ENCODE assay signal across 21 mouse cellular contexts in the genomic region with DNA sequence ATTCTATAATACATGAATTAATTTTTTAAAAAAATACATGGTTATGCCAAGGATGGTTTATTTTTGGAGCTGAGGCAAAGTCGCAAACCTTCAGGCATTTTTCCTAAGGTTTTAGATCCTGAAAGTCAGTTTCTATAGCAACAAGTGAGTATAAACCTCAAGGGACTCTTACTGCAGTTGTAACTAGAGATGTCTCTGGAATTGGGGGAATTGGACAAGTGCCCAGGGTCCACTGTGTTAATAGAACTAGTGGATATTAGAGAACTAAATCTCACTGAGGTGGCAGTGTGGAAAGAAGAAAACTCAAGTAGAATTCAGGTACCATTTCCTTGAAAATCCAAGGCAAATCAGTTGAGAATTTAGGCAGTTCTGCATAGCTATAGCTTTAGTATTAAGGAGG.
DNase-seq lines count a peak whose midpoint lies in the region; ATAC-seq and TF ChIP-seq lines count a peak whose summit lies in the region.
"Had no signal": no experiment of that assay in that cellular context is flagged by ENCODE, and none has a peak within 500 bp of the region (broad histone marks: within the 10 kb centered on the region; RNA-seq: fewer than 3 reads in every experiment).

No protein-coding gene starts in this region.

- WGBS in lung, embryonic 14.5 days: 23% methylated on average over 1 of the region's 1 CpGs

- no peaks in the 10 kb centered on the region for H3K36me3 ChIP-seq in lung, embryonic 14.5 days (ENCODE audit: insufficient read depth)
- H3K36me3 ChIP-seq: hindbrain, embryonic 15.5 days; liver, embryonic 15.5 days; neural tube, embryonic 13.5 days had no signal

- no peak; the same call in 1 of the 2 replicates for ATAC-seq in lung, embryonic 14.5 days (ENCODE audit: insufficient read depth)

- no peak overlapping the region for H3K9ac ChIP-seq in lung, embryonic 14.5 days
- H3K9ac ChIP-seq: hindbrain, embryonic 15.5 days; liver, embryonic 15.5 days; neural tube, embryonic 13.5 days had no signal

- no peak for TF ChIP-seq CTCF in lung, embryonic 14.5 days (IDR thresholded peaks at IDR 0.05; ENCODE audit: low read depth)

- no peak overlapping the region for H3K4me2 ChIP-seq in lung, embryonic 14.5 days
- H3K4me2 ChIP-seq: hindbrain, embryonic 15.5 days; liver, embryonic 15.5 days; neural tube, embryonic 13.5 days had no signal

- no peaks in the 10 kb centered on the region for H3K4me1 ChIP-seq in lung, embryonic 14.5 days (ENCODE audit: insufficient read depth)
- H3K4me1 ChIP-seq: hindbrain, embryonic 15.5 days; liver, embryonic 15.5 days; megakaryocyte, embryonic 14.5 days; neural tube, embryonic 13.5 days had no signal

- no peak overlapping the region for H3K4me3 ChIP-seq in lung, embryonic 14.5 days (ENCODE audit: low read depth, low read length)
- H3K4me3 ChIP-seq: erythroblast, embryonic 14.5 days; heart, adult 2 months; hindbrain, embryonic 15.5 days; liver, embryonic 15.5 days; megakaryocyte, embryonic 14.5 days; neural tube, embryonic 13.5 days had no signal

- no peak overlapping the region for H3K27ac ChIP-seq in lung, embryonic 14.5 days (ENCODE audit: low read depth)
- H3K27ac ChIP-seq: heart, adult 2 months; hindbrain, embryonic 15.5 days; liver, embryonic 15.5 days; neural tube, embryonic 13.5 days had no signal

- no peaks in the 10 kb centered on the region for H3K9me3 ChIP-seq in lung, embryonic 14.5 days (ENCODE audit: low read depth, low read length)
- H3K9me3 ChIP-seq: hindbrain, embryonic 15.5 days; liver, embryonic 15.5 days; megakaryocyte, embryonic 14.5 days; neural tube, embryonic 13.5 days had no signal

- no peaks in the 10 kb centered on the region for H3K27me3 ChIP-seq in lung, embryonic 14.5 days (ENCODE audit: insufficient read depth, low read length)
- H3K27me3 ChIP-seq: hindbrain, embryonic 15.5 days; liver, embryonic 15.5 days; megakaryocyte, embryonic 14.5 days; neural tube, embryonic 13.5 days had no signal

- DNase-seq in adrenal gland, postnatal 14 days: peak; percentile 10
- no peak for DNase-seq in adrenal gland, adult 2 months
- DNase-seq in heart, postnatal 4 days: peak; percentile 23
- no peak for DNase-seq in heart, adult 11 months
- DNase-seq in lung, embryonic 14.5 days: peak; percentile 75
- no peak for DNase-seq in lung, adult 18-20 months
- DNase-seq in brain, embryonic 18.5 days (ENCODE audit: low read depth, low spot score): peak; percentile 1
- no peak for DNase-seq in cerebellum, postnatal 4 days (ENCODE audit: low spot score in 2 of 2)
- DNase-seq: adrenal gland, adult 8-10 months; cerebellum, adult 8-10 months; gastrocnemius, postnatal 10 days; heart, adult 2 months; heart, postnatal 14 days; kidney, adult 11 months; lung, postnatal 14 days; thymus, postnatal 4 days had no signal

Comparison
In these comparisons a context has a peak if more than half of its experiments do, and no peak if none do; other contexts are left out.
1. DNase-seq: peak in adrenal gland, postnatal 14 days (single experiment), heart, postnatal 4 days (single experiment), lung, embryonic 14.5 days (single experiment) and brain, embryonic 18.5 days (single experiment); none in adrenal gland, adult 2 months (single experiment), heart, adult 11 months (single experiment), lung, adult 18-20 months (0 of 2) and cerebellum, postnatal 4 days (0 of 2).